Mouse (Mus musculus): ENCODE measurements at regions not wholly inside any gene's neighbourhood (a gene's known extent, or its start where the extent isn't known, plus 50 kb on each side); places are given as distances from the start of the nearest gene placed in this dataset.

GRCm38 (mm10) chr15:86738776-86739175 lies 524.5 kb downstream of the Tbc1d22a start:
- Histone ChIP-seq H3K9me3 (replicated peaks) (no peaks in the 10 kb centered on the region; the same call in 1 of the 2 replicates), H3K27me3 (replicated peaks) (no peaks in the 10 kb centered on the region), H3K9ac (no peak overlapping the region), H3K4me1 (no peaks in the 10 kb centered on the region), H3K4me2 (no peak overlapping the region), H3K36me3 (no peaks in the 10 kb centered on the region), H3K27ac (no peak overlapping the region), H3K4me3 (no peak overlapping the region)
- no peak for ATAC-seq
- 58% methylated on average over 5 of the region's 5 CpGs for WGBS (ENCODE audit: insufficient replicate concordance)

GRCm38 (mm10) chr15:86751436-86752136 lies 537.3 kb downstream of the Tbc1d22a start:
- Histone ChIP-seq H3K27me3 (replicated peaks) (no peaks in the 10 kb centered on the region), H3K9ac (no peak overlapping the region), H3K4me1 (no peaks in the 10 kb centered on the region), H3K4me3 (no peak overlapping the region), H3K36me3 (no peaks in the 10 kb centered on the region), H3K27ac (no peak overlapping the region), H3K4me2 (no peak overlapping the region), H3K9me3 (replicated peaks) (no peaks in the 10 kb centered on the region)
- ATAC-seq: no peak
- WGBS (ENCODE audit: insufficient replicate concordance): 75% methylated on average over 10 of the region's 10 CpGs

GRCm38 (mm10) chr15:86763581-86764375 lies 549.5 kb downstream of the Tbc1d22a start:
- WGBS (ENCODE audit: insufficient replicate concordance): 78% methylated on average over 10 of the region's 10 CpGs
- no peaks in the 10 kb centered on the region for H3K27me3 ChIP-seq (replicated peaks)
- H3K4me2 ChIP-seq: no peak overlapping the region
- no peaks in the 10 kb centered on the region for H3K4me1 ChIP-seq
- no peak for ATAC-seq
- H3K9ac ChIP-seq: no peak overlapping the region
- no peak overlapping the region for H3K4me3 ChIP-seq
- no peak overlapping the region for H3K27ac ChIP-seq
- H3K9me3 ChIP-seq (replicated peaks): peaks cover 18% of the 10 kb centered on the region; the same call in 1 of the 2 replicates
- H3K36me3 ChIP-seq: no peaks in the 10 kb centered on the region

GRCm38 (mm10) chr15:86767623-86768022 lies 553.4 kb downstream of the Tbc1d22a start:
- no peak overlapping the region for H3K4me3 ChIP-seq
- H3K9ac ChIP-seq: no peak overlapping the region
- peaks cover 13% of the 10 kb centered on the region; the same call in 1 of the 2 replicates for H3K9me3 ChIP-seq (replicated peaks)
- H3K36me3 ChIP-seq: no peaks in the 10 kb centered on the region
- H3K4me1 ChIP-seq: no peaks in the 10 kb centered on the region
- ATAC-seq: no peak
- 78% methylated on average over 2 of the region's 2 CpGs for WGBS (ENCODE audit: insufficient replicate concordance)
- H3K4me2 ChIP-seq: no peak overlapping the region
- no peak overlapping the region for H3K27ac ChIP-seq
- no peaks in the 10 kb centered on the region for H3K27me3 ChIP-seq (replicated peaks)

GRCm38 (mm10) chr15:86773041-86773440 lies 558.8 kb downstream of the Tbc1d22a start:
- no peaks in the 10 kb centered on the region for H3K27me3 ChIP-seq (replicated peaks)
- H3K27ac ChIP-seq: no peak overlapping the region
- H3K9ac ChIP-seq: no peak overlapping the region
- no peaks in the 10 kb centered on the region for H3K4me1 ChIP-seq
- H3K36me3 ChIP-seq: no peaks in the 10 kb centered on the region
- no peak overlapping the region for H3K4me3 ChIP-seq
- H3K9me3 ChIP-seq (replicated peaks): no peaks in the 10 kb centered on the region
- WGBS (ENCODE audit: insufficient replicate concordance): 54% methylated on average over 7 of the region's 7 CpGs
- no peak for ATAC-seq
- no peak overlapping the region for H3K4me2 ChIP-seq

- Histone ChIP-seq H3K4me3 (no peak overlapping the region), H3K27me3 (replicated peaks) (no peaks in the 10 kb centered on the region), H3K9ac (no peak overlapping the region), H3K9me3 (replicated peaks) (no peaks in the 10 kb centered on the region), H3K4me2 (no peak overlapping the region), H3K27ac (no peak overlapping the region), H3K36me3 (no peaks in the 10 kb centered on the region), H3K4me1 (no peaks in the 10 kb centered on the region)
- no peak for ATAC-seq
- WGBS (ENCODE audit: insufficient replicate concordance): 79% methylated on average over 11 of the region's 11 CpGs
Measured at GRCm38 (mm10) chr15:86777998-86778397, 563.7 kb downstream of the Tbc1d22a start.

- Histone ChIP-seq H3K27me3 (replicated peaks) (no peaks in the 10 kb centered on the region), H3K4me3 (no peak overlapping the region), H3K9me3 (replicated peaks) (no peaks in the 10 kb centered on the region), H3K36me3 (no peaks in the 10 kb centered on the region), H3K27ac (no peak overlapping the region), H3K4me2 (no peak overlapping the region), H3K9ac (no peak overlapping the region), H3K4me1 (no peaks in the 10 kb centered on the region)
- WGBS (ENCODE audit: insufficient replicate concordance): 77% methylated on average over 11 of the region's 11 CpGs
- ATAC-seq: no peak
Measured at GRCm38 (mm10) chr15:86781160-86781559, 566.9 kb downstream of the Tbc1d22a start.

GRCm38 (mm10) chr15:86794716-86795115 lies 580.5 kb downstream of the Tbc1d22a start:
- H3K36me3 ChIP-seq: no peaks in the 10 kb centered on the region
- H3K27ac ChIP-seq: no peak overlapping the region
- H3K9me3 ChIP-seq (replicated peaks): no peaks in the 10 kb centered on the region; the same call in 1 of the 2 replicates
- H3K4me3 ChIP-seq: no peak overlapping the region
- no peak overlapping the region for H3K4me2 ChIP-seq
- no peaks in the 10 kb centered on the region for H3K27me3 ChIP-seq (replicated peaks)
- WGBS (ENCODE audit: insufficient replicate concordance): 59% methylated on average over 3 of the region's 3 CpGs
- no peak overlapping the region for H3K9ac ChIP-seq
- no peak for ATAC-seq
- no peaks in the 10 kb centered on the region for H3K4me1 ChIP-seq

- ATAC-seq: no peak
- 82% methylated on average over 9 of the region's 9 CpGs for WGBS (ENCODE audit: insufficient replicate concordance)
Measured at GRCm38 (mm10) chr15:86798474-86799178, 584.4 kb downstream of the Tbc1d22a start.

GRCm38 (mm10) chr15:86807296-86808080 lies 593.2 kb downstream of the Tbc1d22a start:
- H3K4me1 ChIP-seq: no peaks in the 10 kb centered on the region
- no peak for ATAC-seq
- 64% methylated on average over 13 of the region's 13 CpGs for WGBS (ENCODE audit: insufficient replicate concordance)
- H3K4me2 ChIP-seq: no peak overlapping the region
- no peak overlapping the region for H3K4me3 ChIP-seq
- H3K27ac ChIP-seq: no peak overlapping the region
- no peak overlapping the region for H3K9ac ChIP-seq
- H3K9me3 ChIP-seq (replicated peaks): no peaks in the 10 kb centered on the region
- no peaks in the 10 kb centered on the region for H3K36me3 ChIP-seq
- no peaks in the 10 kb centered on the region for H3K27me3 ChIP-seq (replicated peaks)

More at GRCm38 (mm10) chr15:86798474-86799178, 584.4 kb downstream of the Tbc1d22a start:
- Histone ChIP-seq H3K4me3 (no peak overlapping the region), H3K9me3 (replicated peaks) (no peaks in the 10 kb centered on the region; the same call in 1 of the 2 replicates), H3K9ac (no peak overlapping the region), H3K4me2 (no peak overlapping the region), H3K4me1 (no peaks in the 10 kb centered on the region), H3K27me3 (replicated peaks) (no peaks in the 10 kb centered on the region), H3K36me3 (no peaks in the 10 kb centered on the region), H3K27ac (no peak overlapping the region)

GRCm38 (mm10) chr15:86811821-86812220 lies 597.6 kb downstream of the Tbc1d22a start:
- H3K9me3 ChIP-seq (replicated peaks): no peaks in the 10 kb centered on the region
- no peak overlapping the region for H3K27ac ChIP-seq
- no peak overlapping the region for H3K9ac ChIP-seq
- no peaks in the 10 kb centered on the region for H3K36me3 ChIP-seq
- WGBS (ENCODE audit: insufficient replicate concordance): 71% methylated on average over 2 of the region's 2 CpGs
- no peaks in the 10 kb centered on the region for H3K27me3 ChIP-seq (replicated peaks)
- H3K4me2 ChIP-seq: no peak overlapping the region
- no peak overlapping the region for H3K4me3 ChIP-seq
- no peaks in the 10 kb centered on the region for H3K4me1 ChIP-seq
- no peak for ATAC-seq
